Mouse (Mus musculus) myocyte (in vitro differentiated cells): ENCODE results near the gene Zfp672.

Experiments used
- CEBPB ChIP-seq: IDR thresholded peaks from 2 replicates; pipeline ENCODE4 v1.6.1; 2011; ENCODE audit warnings: mild to moderate bottlenecking, moderate library complexity; ENCODE audit not compliant: poor library complexity, insufficient read depth, severe bottlenecking
- E2F4 ChIP-seq: IDR thresholded peaks from one replicate; pipeline ENCODE4 v1.6.1; 2011; ENCODE audit warnings: mild to moderate bottlenecking, control low read depth, moderate library complexity; ENCODE audit not compliant: insufficient read depth
- MYOD1 ChIP-seq, 3 experiments: IDR thresholded peaks; one replicate each; pipeline ENCODE4 v1.6.1; 2011; ENCODE audit warnings: control low read depth in 2 of 3, low read depth in 2 of 3, mild to moderate bottlenecking in 2 of 3, moderate library complexity in 1 of 3; ENCODE audit not compliant: insufficient read length in 2 of 3, control insufficient read depth in 1 of 3
- POLR2A ChIP-seq: IDR thresholded peaks from one replicate; pipeline ENCODE4 v1.6.1; 2011; ENCODE audit warnings: low read depth, mild to moderate bottlenecking, control low read depth, moderate library complexity; ENCODE audit not compliant: insufficient read length
- POLR2AphosphoS2 ChIP-seq: IDR thresholded peaks from one replicate; pipeline ENCODE4 v1.6.1; 2011; ENCODE audit warnings: low read depth, control low read depth; ENCODE audit not compliant: insufficient read length
- REST ChIP-seq: IDR thresholded peaks from one replicate; pipeline ENCODE4 v1.6.1; 2011; ENCODE audit warnings: mild to moderate bottlenecking, control low read depth, moderate library complexity; ENCODE audit not compliant: insufficient read depth, insufficient read length
- SRF ChIP-seq: IDR thresholded peaks from one replicate; pipeline ENCODE4 v1.6.1; 2011; ENCODE audit warnings: low read depth; ENCODE audit not compliant: control insufficient read depth, insufficient read length
- TCF12 ChIP-seq: IDR thresholded peaks from one replicate; pipeline ENCODE4 v1.6.1; 2011; ENCODE audit warnings: mild to moderate bottlenecking, control low read depth; ENCODE audit not compliant: poor library complexity, insufficient read depth, severe bottlenecking
- USF1 ChIP-seq: IDR thresholded peaks from one replicate; pipeline ENCODE4 v1.6.1; 2011; ENCODE audit warnings: low read depth, mild to moderate bottlenecking, control low read depth, moderate library complexity

DNA sequence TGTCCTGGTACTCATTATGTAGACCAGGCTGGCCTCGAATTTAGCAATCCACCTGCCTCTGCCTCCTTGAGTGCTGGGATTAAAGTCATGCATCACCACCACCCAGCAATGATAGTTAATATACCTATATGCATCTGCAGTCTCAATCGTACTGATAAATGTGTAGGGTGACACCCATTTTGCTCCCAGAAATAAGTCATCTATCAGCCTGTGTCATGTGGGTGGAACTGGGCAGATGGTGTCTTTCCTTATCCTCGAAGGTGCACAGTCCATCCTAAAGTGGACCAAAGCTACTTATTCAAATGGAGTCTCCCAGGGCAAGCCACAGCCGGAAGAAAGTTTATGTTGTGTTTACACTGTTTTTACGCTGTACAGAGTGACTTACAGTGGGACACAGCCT is 21.0 kb upstream of the Zfp672 start:
- no peak for TF ChIP-seq TCF12
- TF ChIP-seq POLR2A, result no peak
- TF ChIP-seq E2F4, result no peak
- TF ChIP-seq MYOD1 (IDR thresholded peaks at IDR 0.05; ENCODE audit: control insufficient read depth in 1 of 3, insufficient read length in 2 of 3, low read depth in 2 of 3), result no peak
- no peak for TF ChIP-seq SRF
- no peak for TF ChIP-seq USF1
- TF ChIP-seq CEBPB, result no peak
- TF ChIP-seq POLR2AphosphoS2, result peak; percentile 31
- TF ChIP-seq REST, result no peak
